Mouse (Mus musculus): Measurements from ENCODE around the gene Accs. TPM values are rescaled to one million over a fixed set of nuclear protein-coding genes. Genes with fewer than 3 reads are reported as not detected.
A peak's percentile ranks its signal among the peaks of the same experiment; 100 is the strongest.

Gene Accs
- polyA plus RNA-seq, 1 experiment, result 19.1 TPM

DNA sequence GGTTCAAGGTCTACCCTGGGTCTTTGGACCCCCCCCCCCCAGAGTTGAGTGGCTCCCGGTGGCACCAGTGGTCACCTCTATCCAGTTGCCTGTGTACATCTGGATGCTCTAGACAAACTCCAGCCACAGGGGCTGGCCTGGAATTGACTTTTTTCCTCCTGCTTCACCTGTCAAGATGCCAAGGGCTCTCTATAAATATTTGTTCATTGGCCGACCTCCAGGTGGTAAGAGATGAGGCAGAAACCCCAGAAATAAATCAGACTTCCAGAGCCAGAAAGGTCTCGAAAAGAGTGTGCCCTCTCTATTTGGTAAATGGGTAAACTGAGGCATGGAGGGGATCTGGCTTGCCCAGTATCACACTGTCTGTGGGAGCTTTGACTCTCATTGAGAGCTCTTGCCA lies 31.2 kb upstream of the Accs start:
- TF ChIP-seq CTCF (IDR thresholded peaks at IDR 0.05; ENCODE audit: insufficient read depth, low read length) (no peak), POLR2A (IDR thresholded peaks at IDR 0.05; ENCODE audit: borderline replicate concordance, extremely low read depth, low read depth, low read length) (no peak)
- 33% methylated on average over 3 of the region's 3 CpGs for WGBS
- H3K4me3 ChIP-seq (replicated peaks; ENCODE audit: extremely low read depth, low read depth, low read length), result no peak overlapping the region
- DNase-seq, result no peak
- H3K4me1 ChIP-seq (ENCODE audit: control insufficient read depth, insufficient read depth, low read length), result no peaks in the 10 kb centered on the region

DNA sequence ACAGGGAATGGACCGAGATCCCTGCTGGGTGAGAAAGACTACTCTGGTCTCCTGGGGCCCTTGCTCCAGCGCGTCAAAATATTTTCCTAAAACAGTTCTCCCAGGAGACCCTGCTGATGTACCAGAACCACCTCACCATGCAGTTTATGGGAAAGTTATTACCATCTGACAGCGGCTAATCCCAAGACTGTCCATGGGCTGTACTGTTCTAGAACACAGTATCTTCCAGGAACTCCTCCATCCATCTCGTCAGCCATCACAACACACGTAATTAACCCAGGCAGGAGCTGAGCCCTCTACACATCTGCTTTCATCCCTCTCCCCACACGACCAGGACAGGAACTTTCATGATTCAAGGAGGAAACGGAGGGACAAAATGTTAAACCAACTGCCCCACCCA lies 30.7 kb upstream of the Accs start:
- Histone ChIP-seq H3K4me3 (replicated peaks; ENCODE audit: extremely low read depth, low read depth, low read length) (no peak overlapping the region), H3K4me1 (ENCODE audit: control insufficient read depth, insufficient read depth, low read length) (no peaks in the 10 kb centered on the region)
- TF ChIP-seq CTCF (IDR thresholded peaks at IDR 0.05; ENCODE audit: insufficient read depth, low read length) (no peak), POLR2A (IDR thresholded peaks at IDR 0.05; ENCODE audit: borderline replicate concordance, extremely low read depth, low read depth, low read length) (no peak)
- 58% methylated on average over 8 of the region's 8 CpGs for WGBS
- DNase-seq, result no peak

DNA sequence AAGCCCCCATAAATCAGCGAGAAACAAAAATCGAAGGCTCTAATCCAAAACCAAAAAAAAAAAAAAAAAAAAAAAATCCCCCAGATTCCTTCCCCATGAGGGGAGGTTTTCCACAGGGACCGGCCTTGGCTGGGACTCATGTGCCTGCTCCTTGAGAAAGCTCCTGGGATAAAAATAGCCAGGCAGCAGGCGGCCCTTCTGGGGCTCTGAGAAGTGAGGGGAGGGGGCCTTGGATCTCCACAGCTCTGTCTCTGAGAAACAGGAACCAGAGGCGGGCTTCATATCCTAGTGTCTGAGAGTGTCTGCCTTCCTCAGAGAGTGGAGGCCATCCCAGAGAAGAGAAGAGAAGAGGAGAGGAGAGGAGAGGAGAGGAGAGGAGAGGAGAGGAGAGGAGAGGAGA lies 27.3 kb upstream of the Accs start:
- 52% methylated on average over 5 of the region's 5 CpGs for whole genome bisulfite sequencing
- H3K4me1 ChIP-seq (ENCODE audit: control insufficient read depth, insufficient read depth, low read length), result no peaks in the 10 kb centered on the region
- DNase-seq, result no peak
- no peak overlapping the region for H3K4me3 ChIP-seq (replicated peaks; ENCODE audit: extremely low read depth, low read depth, low read length)
- TF ChIP-seq CTCF (IDR thresholded peaks at IDR 0.05; ENCODE audit: insufficient read depth, low read length) (no peak), POLR2A (IDR thresholded peaks at IDR 0.05; ENCODE audit: borderline replicate concordance, extremely low read depth, low read depth, low read length) (no peak)

DNA sequence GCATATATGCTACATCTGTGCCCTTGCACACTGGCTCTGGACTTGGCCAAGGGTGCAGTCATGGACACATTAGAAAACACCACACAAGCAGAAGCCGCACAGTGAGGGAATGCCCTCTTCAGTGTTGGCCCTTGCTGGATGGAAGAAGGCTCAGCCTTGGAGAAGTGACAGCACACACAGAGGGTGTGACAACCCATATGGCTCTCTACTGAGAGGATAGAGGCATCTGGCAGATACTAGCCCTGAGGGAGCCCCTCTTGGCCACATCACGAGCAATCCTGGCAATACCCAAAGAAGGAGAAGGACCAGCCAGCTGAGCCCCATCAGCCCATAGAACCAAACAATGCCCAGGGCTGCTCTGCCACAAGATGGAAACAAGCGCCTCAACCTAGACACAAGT lies 24.9 kb upstream of the Accs start:
- no peaks in the 10 kb centered on the region for H3K4me1 ChIP-seq (ENCODE audit: control insufficient read depth, insufficient read depth, low read length)
- no peak overlapping the region for H3K4me3 ChIP-seq (replicated peaks; ENCODE audit: extremely low read depth, low read depth, low read length)
- TF ChIP-seq CTCF (IDR thresholded peaks at IDR 0.05; ENCODE audit: insufficient read depth, low read length) (no peak), POLR2A (IDR thresholded peaks at IDR 0.05; ENCODE audit: borderline replicate concordance, extremely low read depth, low read depth, low read length) (no peak)
- DNase-seq, result no peak
- 86% methylated on average over 3 of the region's 3 CpGs for WGBS

DNA sequence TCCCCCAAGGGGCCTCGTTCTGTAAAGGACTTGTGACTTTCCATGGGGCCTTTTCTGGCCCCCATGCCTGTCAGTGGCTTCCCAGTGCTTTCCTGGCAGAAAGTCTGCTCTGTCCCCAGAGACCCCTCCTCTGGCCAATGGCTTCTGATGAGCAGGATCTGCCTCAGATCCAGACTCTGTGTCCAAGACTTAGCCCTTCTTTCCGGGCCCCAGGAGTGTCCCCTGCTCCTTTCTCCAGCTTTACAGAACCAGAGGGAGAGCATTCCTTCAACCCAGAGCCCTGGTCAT lies 24.4 kb upstream of the Accs start:
- TF ChIP-seq POLR2A (IDR thresholded peaks at IDR 0.05; ENCODE audit: borderline replicate concordance, extremely low read depth, low read depth, low read length), result no peak
- DNase-seq, result no peak
- Histone ChIP-seq H3K4me3 (replicated peaks; ENCODE audit: extremely low read depth, low read depth, low read length) (no peak overlapping the region), H3K4me1 (ENCODE audit: control insufficient read depth, insufficient read depth, low read length) (no peaks in the 10 kb centered on the region)
- 37% methylated on average over 2 of the region's 2 CpGs for WGBS

DNA sequence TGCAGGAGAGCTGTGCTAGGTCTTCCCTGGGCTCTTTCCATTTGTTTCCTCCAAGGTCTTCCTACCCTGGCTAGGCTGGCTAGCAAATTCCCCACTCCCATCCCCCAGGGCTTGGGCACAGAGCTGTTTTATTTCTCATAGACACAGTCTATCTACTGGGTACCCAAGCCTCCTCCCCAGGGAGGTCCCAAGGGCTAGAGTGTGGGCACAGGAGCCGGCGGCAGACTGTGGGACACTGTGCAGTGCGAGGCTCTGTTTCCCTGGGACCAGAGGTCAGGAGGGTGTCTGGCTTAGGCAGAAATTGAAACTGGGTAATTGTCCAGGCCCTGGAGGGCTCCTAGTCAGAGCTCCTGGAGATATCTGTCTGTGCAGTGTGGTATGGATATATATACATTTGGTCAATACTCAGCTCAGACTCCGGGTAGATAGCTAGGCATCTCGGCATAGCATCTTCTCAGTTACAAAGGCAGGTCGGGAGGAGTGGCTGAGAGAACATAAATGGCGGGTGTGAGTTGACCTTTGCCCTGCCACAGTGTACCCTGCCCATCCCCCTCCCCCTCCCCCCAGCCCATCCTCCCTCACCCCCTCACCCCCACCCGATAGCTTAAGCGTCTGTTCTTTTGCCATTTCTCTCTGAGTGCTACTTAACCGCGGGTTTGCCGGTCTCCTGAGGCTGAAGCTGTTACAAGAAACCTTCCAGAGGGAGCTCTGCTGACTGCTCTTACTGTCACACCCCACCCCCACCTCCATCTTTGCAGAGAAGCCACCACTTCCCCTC lies 23.9 kb upstream of the Accs start:
- H3K4me1 ChIP-seq (ENCODE audit: control insufficient read depth, insufficient read depth, low read length), result no peaks in the 10 kb centered on the region
- WGBS, result 35% methylated on average over 12 of the region's 12 CpGs
- DNase-seq, result no peak
- TF ChIP-seq POLR2A (IDR thresholded peaks at IDR 0.05; ENCODE audit: borderline replicate concordance, extremely low read depth, low read depth, low read length), result no peak
- no peak for TF ChIP-seq CTCF (IDR thresholded peaks at IDR 0.05; ENCODE audit: insufficient read depth, low read length)
- H3K4me3 ChIP-seq (replicated peaks; ENCODE audit: extremely low read depth, low read depth, low read length), result no peak overlapping the region

DNA sequence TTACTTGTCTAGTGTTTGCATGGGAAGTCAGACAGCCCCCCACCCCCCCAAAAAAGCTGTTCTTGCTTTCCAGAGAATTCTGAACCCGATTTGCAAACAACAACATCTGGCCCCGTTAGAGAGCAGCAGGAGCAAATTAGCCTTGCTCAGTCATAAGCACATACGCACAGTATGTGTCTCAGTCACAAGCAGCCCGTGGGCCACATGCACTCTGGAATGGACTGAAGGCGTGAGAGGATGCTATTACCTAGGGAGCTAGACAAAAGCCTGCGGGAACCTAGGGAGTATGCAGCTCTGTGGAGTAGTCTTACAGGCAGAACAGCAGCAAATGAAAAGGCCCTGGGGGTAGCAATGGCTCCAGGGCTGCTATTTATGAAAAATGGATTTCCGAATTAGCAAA lies 22.5 kb upstream of the Accs start:
- no peak overlapping the region for H3K4me3 ChIP-seq (replicated peaks; ENCODE audit: extremely low read depth, low read depth, low read length)
- no peaks in the 10 kb centered on the region for H3K4me1 ChIP-seq (ENCODE audit: control insufficient read depth, insufficient read depth, low read length)
- WGBS, result 84% methylated on average over 7 of the region's 7 CpGs
- DNase-seq, result no peak
- TF ChIP-seq POLR2A (IDR thresholded peaks at IDR 0.05; ENCODE audit: borderline replicate concordance, extremely low read depth, low read depth, low read length), result no peak
- TF ChIP-seq CTCF (IDR thresholded peaks at IDR 0.05; ENCODE audit: insufficient read depth, low read length), result no peak

DNA sequence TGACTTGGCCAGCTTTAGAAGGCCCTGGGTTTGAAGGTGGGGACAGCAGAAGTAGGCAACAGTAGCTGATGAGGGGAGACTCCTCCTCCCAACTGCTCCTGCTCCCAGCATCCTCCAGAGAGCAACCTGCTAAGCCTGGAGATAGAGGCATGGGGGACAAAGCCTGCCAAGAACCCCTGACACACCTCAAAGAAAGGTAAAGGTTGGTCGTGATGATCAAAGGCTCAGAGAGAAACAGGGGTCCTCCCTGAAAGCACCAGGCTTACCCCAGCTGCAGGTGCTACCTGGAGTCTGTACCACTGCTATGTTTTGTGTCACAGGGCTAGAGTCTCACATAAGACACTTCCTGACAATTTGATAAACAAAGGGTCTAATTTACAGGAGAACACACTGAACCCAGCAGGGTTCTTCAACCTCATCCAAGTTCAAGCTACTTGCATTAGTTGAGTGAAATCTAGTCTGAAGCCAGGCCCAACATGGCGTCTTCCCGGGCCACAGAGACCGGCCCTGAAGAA lies 21.7 kb upstream of the Accs start:
- DNase-seq, result no peak
- 91% methylated on average over 4 of the region's 4 CpGs for WGBS
- Histone ChIP-seq H3K4me1 (ENCODE audit: control insufficient read depth, insufficient read depth, low read length) (no peaks in the 10 kb centered on the region), H3K4me3 (replicated peaks; ENCODE audit: extremely low read depth, low read depth, low read length) (no peak overlapping the region)
- TF ChIP-seq CTCF (IDR thresholded peaks at IDR 0.05; ENCODE audit: insufficient read depth, low read length), result no peak
- no peak for TF ChIP-seq POLR2A (IDR thresholded peaks at IDR 0.05; ENCODE audit: borderline replicate concordance, extremely low read depth, low read depth, low read length)

DNA sequence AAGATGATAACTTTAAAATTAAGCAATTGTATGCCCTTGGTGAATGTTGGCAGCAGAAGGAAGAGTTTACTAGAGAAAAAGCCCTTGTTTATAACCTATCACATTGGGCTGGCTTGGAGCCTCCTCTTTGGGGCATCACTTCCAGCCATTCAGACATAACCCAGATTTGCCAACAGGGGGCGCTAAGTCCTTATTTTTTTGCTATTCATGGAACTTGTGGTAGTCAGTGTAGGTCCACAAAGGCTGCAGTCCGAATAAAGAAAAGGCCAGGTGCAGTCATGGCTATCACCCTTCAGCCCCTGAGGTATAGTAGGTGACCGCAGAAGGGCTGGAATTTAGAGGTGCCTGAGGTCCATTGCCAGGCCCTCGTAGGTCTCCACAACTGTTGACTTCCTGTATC lies 21.1 kb upstream of the Accs start:
- Histone ChIP-seq H3K4me3 (replicated peaks; ENCODE audit: extremely low read depth, low read depth, low read length) (no peak overlapping the region), H3K4me1 (ENCODE audit: control insufficient read depth, insufficient read depth, low read length) (no peaks in the 10 kb centered on the region)
- peak; percentile 54 for DNase-seq
- 37% methylated on average over 4 of the region's 4 CpGs for WGBS
- TF ChIP-seq CTCF (IDR thresholded peaks at IDR 0.05; ENCODE audit: insufficient read depth, low read length) (peak; percentile 47), POLR2A (IDR thresholded peaks at IDR 0.05; ENCODE audit: borderline replicate concordance, extremely low read depth, low read depth, low read length) (no peak)

DNA sequence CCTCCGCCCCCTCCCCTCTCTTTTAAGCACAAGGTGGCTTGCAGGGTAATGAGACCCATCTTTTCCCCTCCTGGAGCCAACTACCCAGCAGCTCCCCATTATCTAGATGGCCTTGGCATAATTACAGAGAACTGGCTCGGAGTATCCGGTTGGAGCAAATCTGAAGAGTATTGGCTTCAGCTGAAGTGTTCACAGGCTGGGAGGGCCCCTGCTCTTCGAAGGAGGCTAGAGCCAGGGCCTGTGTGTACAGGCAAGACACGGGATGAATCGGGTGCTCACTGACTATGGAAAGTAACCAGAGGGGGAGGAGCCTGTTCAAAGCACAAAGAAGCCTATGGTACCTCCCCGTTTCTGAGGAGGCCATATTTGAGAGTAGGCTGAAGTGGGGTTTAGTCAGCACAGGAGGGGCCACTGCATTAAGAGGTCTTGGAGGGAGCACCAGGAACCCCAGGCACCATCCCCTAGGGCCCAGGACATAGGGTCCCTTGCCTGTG lies 19.4 kb upstream of the Accs start, which contains the start of gene Accsl:
Gene Accsl, minus strand, starts transcription at position 51 of the 494 bp plus-strand sequence.
- WGBS, result 58% methylated on average over 7 of the region's 7 CpGs
- DNase-seq, result no peak
- TF ChIP-seq CTCF (IDR thresholded peaks at IDR 0.05; ENCODE audit: insufficient read depth, low read length) (no peak), POLR2A (IDR thresholded peaks at IDR 0.05; ENCODE audit: borderline replicate concordance, extremely low read depth, low read depth, low read length) (no peak)
- Histone ChIP-seq H3K4me1 (ENCODE audit: control insufficient read depth, insufficient read depth, low read length) (no peaks in the 10 kb centered on the region), H3K4me3 (replicated peaks; ENCODE audit: extremely low read depth, low read depth, low read length) (no peak within 1 kb of the TSS)

All from lung, adult 2 months (tissue).